Mouse (Mus musculus) liver, embryonic 13.5 days (tissue): ENCODE measurements around the gene Camta1. TPM values are rescaled to one million over a fixed set of nuclear protein-coding genes. Genes with fewer than 3 reads are reported as not detected.

Source experiments
- ATAC-seq: fragments of 200-750 bp; cut with Nextera tagmentation; 2 replicates; pipeline ENCODE4 v1.8.0; 2017; ENCODE audit warnings: low read depth, mild to moderate bottlenecking, moderate number of reproducible peaks, moderate library complexity
- DNase-seq: peaks from one replicate; pipeline ENCODE4 v3.0.0; 2022
- H3K27ac ChIP-seq: fragments of 300-500 bp; sonication (generic); 2 replicates; pipeline ENCODE4 v1.5.1; 2015; ENCODE audit warnings: moderate library complexity, mild to moderate bottlenecking, inconsistent platforms
- H3K27me3 ChIP-seq: fragments of 300-500 bp; sonication (generic); 2 replicates; pipeline ENCODE4 v1.6.1; 2015; ENCODE audit warnings: mild to moderate bottlenecking, inconsistent platforms
- H3K36me3 ChIP-seq: fragments of 300-500 bp; sonication (generic); 2 replicates; pipeline ENCODE4 v1.6.1; 2015; ENCODE audit warnings: mild to moderate bottlenecking, inconsistent platforms
- H3K4me1 ChIP-seq: fragments of 300-500 bp; sonication (generic); replicated peaks from 2 replicates; pipeline ENCODE4 v1.6.1; 2015; ENCODE audit warnings: inconsistent platforms
- H3K4me2 ChIP-seq: fragments of 300-500 bp; sonication (generic); 2 replicates; pipeline ENCODE4 v1.6.1; 2015; ENCODE audit warnings: inconsistent platforms, mild to moderate bottlenecking, moderate library complexity
- H3K4me3 ChIP-seq: fragments of 300-500 bp; sonication (generic); replicated peaks from 2 replicates; pipeline ENCODE4 v1.5.1; 2015; ENCODE audit warnings: mild to moderate bottlenecking, inconsistent platforms
- H3K9ac ChIP-seq: fragments of 300-500 bp; sonication (generic); 2 replicates; pipeline ENCODE4 v1.6.1; 2015; ENCODE audit warnings: mild to moderate bottlenecking, inconsistent platforms
- H3K9me3 ChIP-seq: fragments of 300-500 bp; sonication (generic); replicated peaks from 2 replicates; pipeline ENCODE4 v1.6.1; 2016; ENCODE audit warnings: inconsistent platforms
- WGBS: fragments of 180-500 bp; shearing (Covaris S2); methylation state at CpG from one replicate; pipeline ENCODE4 v1.1.7; 2015; ENCODE audit not compliant: insufficient replicate concordance; 5-methylcytosine and 5-hydroxymethylcytosine counted together
- polyA plus RNA-seq: library from polyadenylated mRNA; unstranded; fragments of >200 nt; fragmentation: Nextera tagmentation; extraction: Ambion mirVana; gene quantifications from 2 replicates; pipeline ENCODE4 v1.2.1, GENCODE M21; 2015

Gene Camta1
- polyA plus RNA-seq, 1 experiment from 2014 or later: 43.6 TPM

DNA sequence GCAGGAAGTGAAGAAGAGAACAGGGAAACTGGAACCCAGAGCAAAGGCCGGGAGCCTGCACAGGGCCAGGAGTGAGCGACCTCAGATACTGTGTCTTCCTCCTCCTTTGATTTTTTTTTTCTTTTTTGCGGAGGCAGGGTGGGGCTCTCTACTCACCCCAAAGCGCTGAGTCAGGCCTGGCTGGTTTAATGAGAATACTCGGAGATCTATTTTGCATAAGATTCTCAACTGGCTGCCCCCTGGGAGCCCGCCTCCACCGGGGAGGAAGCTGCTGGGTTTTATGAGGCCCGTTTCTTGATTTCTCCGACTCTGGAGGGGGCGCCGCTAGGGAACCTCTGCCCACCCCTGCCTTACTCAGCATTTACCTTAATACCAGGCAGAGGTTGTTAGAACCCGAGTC, 618.9 kb downstream of the Camta1 start:
- Histone ChIP-seq H3K9ac (no peak overlapping the region), H3K36me3 (no peaks in the 10 kb centered on the region), H3K9me3 (peaks cover 6% of the 10 kb centered on the region; the same call in 1 of the 2 replicates), H3K27me3 (no peaks in the 10 kb centered on the region), H3K4me2 (no peak overlapping the region), H3K4me3 (no peak overlapping the region), H3K27ac (no peak overlapping the region), H3K4me1 (no peaks in the 10 kb centered on the region)
- WGBS: 20% methylated on average over 12 of the region's 12 CpGs
- ATAC-seq (no peak), DNase-seq (no peak)

DNA sequence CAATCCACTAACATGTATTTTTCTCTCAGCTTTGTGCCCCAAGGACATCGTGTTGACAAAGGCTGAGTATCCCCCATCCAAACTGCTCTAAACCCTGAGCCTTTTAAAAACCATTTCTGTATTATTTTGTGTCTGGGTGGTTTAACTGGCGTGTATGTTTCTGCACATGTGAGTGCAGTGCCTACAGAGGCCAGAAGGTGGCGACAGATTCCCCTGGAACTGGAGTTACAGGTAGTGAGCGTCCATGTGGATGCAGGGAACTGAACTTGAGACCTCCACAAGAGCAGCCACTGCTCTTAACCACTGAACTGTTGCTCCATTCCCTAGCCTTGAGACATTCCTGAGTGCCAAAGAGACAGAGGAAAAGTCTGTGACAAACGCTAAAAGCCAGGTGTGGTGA, 621.2 kb downstream of the Camta1 start:
- H3K27ac ChIP-seq: no peak overlapping the region
- 56% methylated on average over 5 of the region's 5 CpGs for WGBS
- no peak overlapping the region for H3K9ac ChIP-seq
- H3K4me1 ChIP-seq: no peaks in the 10 kb centered on the region
- no peaks in the 10 kb centered on the region for H3K36me3 ChIP-seq
- H3K27me3 ChIP-seq: no peaks in the 10 kb centered on the region
- no peak overlapping the region for H3K4me2 ChIP-seq
- H3K4me3 ChIP-seq: no peak overlapping the region
- ATAC-seq (no peak), DNase-seq (no peak)
- peaks cover 11% of the 10 kb centered on the region; the same call in 1 of the 2 replicates for H3K9me3 ChIP-seq

DNA sequence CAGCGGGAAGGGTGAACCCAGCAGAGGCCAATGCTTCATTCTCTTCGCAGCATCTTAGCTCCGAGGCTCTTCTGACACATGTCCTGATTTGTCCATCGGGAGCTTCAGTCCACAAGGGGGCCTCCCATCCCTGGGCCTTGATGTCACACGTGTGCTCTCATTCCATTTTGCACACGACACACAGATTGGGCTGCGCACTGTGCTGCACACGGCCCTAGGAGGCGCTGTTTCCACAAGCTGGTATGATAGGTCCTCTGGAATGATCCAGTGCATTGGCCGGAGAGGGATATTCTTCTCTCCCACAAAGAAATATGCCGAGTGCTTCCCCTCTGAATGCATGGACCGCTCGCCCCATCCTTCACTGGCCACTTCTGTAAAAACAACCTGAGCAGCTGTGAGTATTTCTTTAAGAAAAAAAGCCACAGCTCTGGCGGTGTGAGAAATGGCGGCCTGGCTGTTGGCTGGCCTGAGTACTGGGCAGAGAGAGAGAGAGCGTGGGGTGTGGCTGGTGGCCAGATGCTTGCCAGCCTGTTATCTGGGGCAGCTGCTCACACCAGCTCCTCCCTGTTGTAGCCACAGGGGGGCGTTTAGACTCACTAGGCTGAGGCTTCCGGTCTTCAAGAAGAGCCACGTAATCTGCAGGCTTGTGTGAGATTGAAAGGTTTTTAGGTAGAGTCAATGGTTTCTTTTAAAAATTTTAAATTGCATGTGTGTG, 622.5 kb downstream of the Camta1 start:
- Histone ChIP-seq H3K27me3 (no peaks in the 10 kb centered on the region), H3K9ac (no peak overlapping the region), H3K9me3 (peaks cover 11% of the 10 kb centered on the region; the same call in 1 of the 2 replicates), H3K27ac (no peak overlapping the region), H3K4me3 (no peak overlapping the region), H3K4me2 (no peak overlapping the region), H3K4me1 (no peaks in the 10 kb centered on the region), H3K36me3 (no peaks in the 10 kb centered on the region)
- WGBS: 72% methylated on average over 19 of the region's 19 CpGs
- DNase-seq: no peak
- ATAC-seq: no peak

DNA sequence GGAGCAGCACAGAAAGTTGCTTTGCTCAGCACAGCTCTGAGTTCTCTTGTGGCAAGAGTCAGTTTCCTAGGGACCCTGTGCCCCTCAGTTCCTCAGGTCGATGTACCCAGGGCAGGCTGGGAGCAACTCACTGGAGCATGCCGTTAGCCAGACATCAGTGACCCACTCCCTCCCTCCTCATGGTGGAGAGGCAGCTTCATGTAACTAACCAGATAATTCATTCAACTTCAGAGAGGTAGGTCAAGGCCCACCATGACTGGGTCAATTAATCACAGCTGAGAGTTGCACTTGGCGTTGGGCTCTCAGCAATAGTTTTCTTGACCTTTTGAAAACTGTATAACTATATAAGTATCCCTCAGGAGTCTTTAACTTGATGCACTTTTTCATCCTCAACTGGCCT, 624.2 kb downstream of the Camta1 start:
- DNase-seq (no peak), ATAC-seq (no peak)
- Histone ChIP-seq H3K4me3 (no peak overlapping the region), H3K9ac (no peak overlapping the region), H3K4me1 (no peaks in the 10 kb centered on the region), H3K9me3 (peaks cover 11% of the 10 kb centered on the region; the same call in 1 of the 2 replicates), H3K27me3 (no peaks in the 10 kb centered on the region), H3K4me2 (no peak overlapping the region), H3K36me3 (no peaks in the 10 kb centered on the region), H3K27ac (no peak overlapping the region)
- 62% methylated on average over 3 of the region's 3 CpGs for WGBS

DNA sequence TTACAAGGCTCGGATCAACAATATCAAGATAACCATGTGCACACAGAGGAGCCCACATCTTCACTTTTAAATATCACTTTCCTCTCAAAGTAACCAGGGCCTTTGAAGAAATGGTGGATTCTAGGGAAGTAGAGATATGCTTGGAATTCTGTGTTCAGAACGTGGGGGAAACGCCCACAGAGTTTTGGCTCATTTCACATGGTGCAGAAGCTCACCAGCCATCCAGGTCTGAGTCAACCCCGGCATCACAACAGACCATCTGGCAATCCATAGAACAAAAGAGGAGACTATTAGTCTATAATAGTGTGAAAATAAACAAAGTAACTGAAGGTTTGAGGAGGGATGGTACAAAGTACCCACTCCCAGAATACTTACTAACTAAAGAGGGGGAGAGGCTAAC, 626.7 kb downstream of the Camta1 start:
- no peaks in the 10 kb centered on the region for H3K4me1 ChIP-seq
- no peak overlapping the region for H3K4me3 ChIP-seq
- H3K36me3 ChIP-seq: no peaks in the 10 kb centered on the region
- H3K27ac ChIP-seq: no peak overlapping the region
- WGBS: 65% methylated on average over 4 of the region's 4 CpGs
- no peak for ATAC-seq
- H3K9ac ChIP-seq: no peak overlapping the region
- DNase-seq: no peak
- H3K27me3 ChIP-seq: no peaks in the 10 kb centered on the region
- H3K9me3 ChIP-seq: peaks cover 5% of the 10 kb centered on the region; the same call in 1 of the 2 replicates
- no peak overlapping the region for H3K4me2 ChIP-seq

DNA sequence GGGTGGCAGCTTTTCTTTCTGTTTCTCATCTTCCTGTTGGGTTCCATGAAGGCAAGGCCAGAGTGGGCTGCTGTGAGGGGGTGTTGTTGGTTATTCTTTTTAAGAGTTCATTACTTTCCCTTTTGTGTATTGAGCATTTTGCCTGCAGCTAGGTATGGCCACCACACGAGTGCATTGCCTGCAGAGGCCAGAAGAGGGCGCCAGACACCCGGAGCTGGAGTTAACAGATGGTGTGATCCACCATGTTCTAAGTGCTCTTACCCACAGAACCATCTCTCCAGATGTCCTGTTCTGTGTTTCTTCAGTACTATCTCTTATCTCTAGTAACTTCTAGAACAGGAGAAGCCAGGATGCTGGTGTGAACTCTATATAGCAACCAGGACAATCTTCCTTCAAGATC, 629.6 kb downstream of the Camta1 start:
- Histone ChIP-seq H3K9ac (no peak overlapping the region), H3K27ac (no peak overlapping the region), H3K36me3 (no peaks in the 10 kb centered on the region), H3K4me1 (no peaks in the 10 kb centered on the region), H3K27me3 (no peaks in the 10 kb centered on the region), H3K4me2 (no peak overlapping the region), H3K4me3 (no peak overlapping the region), H3K9me3 (no peaks in the 10 kb centered on the region)
- ATAC-seq (no peak), DNase-seq (no peak)
- WGBS: 49% methylated on average over 3 of the region's 3 CpGs

DNA sequence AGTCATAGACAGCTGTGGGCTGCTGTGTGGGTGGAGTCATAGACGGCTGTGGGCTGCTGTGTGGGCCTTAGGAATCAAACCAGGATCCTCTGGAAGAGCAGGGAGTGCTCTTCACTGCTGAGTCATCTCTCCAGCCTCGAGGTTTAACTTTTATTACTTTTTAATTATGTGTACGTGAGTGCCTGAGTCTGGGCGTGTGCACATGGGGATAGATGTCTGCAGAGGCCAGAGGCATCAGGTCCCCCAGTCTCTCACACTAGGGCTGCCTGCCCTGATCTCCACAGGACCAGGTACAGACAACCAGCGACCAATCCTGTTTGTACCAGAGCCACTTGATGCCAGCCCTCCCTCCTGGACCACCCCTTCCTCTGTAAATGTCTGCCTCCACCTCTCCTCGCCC, 632.6 kb downstream of the Camta1 start:
- no peaks in the 10 kb centered on the region for H3K27me3 ChIP-seq
- no peak for DNase-seq
- 0 out of 2 replicates have a peak, but pooled peaks cover 7% of the 10 kb centered on the region for H3K4me1 ChIP-seq
- H3K36me3 ChIP-seq: no peaks in the 10 kb centered on the region
- H3K4me2 ChIP-seq: no peak overlapping the region
- no peak overlapping the region for H3K9ac ChIP-seq
- no peaks in the 10 kb centered on the region for H3K9me3 ChIP-seq
- no peak overlapping the region for H3K27ac ChIP-seq
- ATAC-seq: no peak
- no peak overlapping the region for H3K4me3 ChIP-seq
- 46% methylated on average over 6 of the region's 6 CpGs for WGBS

DNA sequence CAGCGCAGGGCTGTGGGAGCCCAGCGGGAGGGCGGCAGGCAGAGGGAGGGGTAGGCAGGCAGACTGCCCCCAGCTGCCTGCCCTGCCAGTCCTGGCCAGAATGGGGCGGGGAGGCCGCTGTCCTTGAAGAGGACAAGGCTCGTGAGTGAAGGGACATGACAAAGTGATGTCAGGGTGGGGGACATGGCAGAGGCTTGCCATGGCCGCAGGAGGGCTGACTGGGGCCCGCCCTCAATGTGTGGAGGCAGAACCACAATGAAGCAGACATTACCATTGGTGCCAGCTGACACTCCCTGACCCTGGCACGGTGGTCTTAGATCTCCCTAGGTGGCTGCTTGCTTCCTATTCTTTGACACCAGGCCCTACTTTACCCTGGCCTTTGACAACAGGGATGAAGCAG, 635.2 kb downstream of the Camta1 start:
- H3K27ac ChIP-seq: no peak overlapping the region
- H3K9ac ChIP-seq: no peak overlapping the region
- 46% methylated on average over 9 of the region's 9 CpGs for WGBS
- ATAC-seq (no peak), DNase-seq (no peak)
- H3K4me3 ChIP-seq: no peak overlapping the region
- H3K4me1 ChIP-seq: 0 out of 2 replicates have a peak, but pooled peaks cover 7% of the 10 kb centered on the region
- no peaks in the 10 kb centered on the region for H3K27me3 ChIP-seq
- no peaks in the 10 kb centered on the region for H3K9me3 ChIP-seq
- H3K4me2 ChIP-seq: no peak overlapping the region
- no peaks in the 10 kb centered on the region for H3K36me3 ChIP-seq

DNA sequence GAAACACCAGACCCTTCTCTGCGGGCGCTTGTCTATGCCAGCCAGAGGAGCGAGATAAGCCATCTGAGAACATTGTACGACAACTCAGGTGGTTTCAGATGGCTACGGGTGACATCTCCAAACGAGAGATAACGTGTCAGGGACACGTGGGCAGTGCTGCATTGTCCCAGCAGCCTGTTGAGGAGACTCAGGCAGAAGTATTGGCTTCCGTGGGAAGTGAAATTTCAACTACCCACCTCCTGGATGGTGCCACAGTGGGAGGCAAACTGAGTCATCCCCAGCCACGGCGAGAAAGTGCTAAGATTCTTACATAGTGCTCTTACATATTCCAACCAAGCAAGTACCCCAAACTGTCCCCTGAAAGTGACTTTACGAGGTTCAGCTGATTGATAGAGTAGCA, 637.7 kb downstream of the Camta1 start:
- no peak for ATAC-seq
- Histone ChIP-seq H3K4me3 (no peak overlapping the region), H3K9ac (no peak overlapping the region), H3K27ac (no peak overlapping the region), H3K4me2 (no peak overlapping the region), H3K27me3 (no peaks in the 10 kb centered on the region), H3K9me3 (no peaks in the 10 kb centered on the region), H3K36me3 (no peaks in the 10 kb centered on the region), H3K4me1 (peaks cover 12% of the 10 kb centered on the region; the same call in 1 of the 2 replicates)
- no peak for DNase-seq
- WGBS: 56% methylated on average over 12 of the region's 12 CpGs

DNA sequence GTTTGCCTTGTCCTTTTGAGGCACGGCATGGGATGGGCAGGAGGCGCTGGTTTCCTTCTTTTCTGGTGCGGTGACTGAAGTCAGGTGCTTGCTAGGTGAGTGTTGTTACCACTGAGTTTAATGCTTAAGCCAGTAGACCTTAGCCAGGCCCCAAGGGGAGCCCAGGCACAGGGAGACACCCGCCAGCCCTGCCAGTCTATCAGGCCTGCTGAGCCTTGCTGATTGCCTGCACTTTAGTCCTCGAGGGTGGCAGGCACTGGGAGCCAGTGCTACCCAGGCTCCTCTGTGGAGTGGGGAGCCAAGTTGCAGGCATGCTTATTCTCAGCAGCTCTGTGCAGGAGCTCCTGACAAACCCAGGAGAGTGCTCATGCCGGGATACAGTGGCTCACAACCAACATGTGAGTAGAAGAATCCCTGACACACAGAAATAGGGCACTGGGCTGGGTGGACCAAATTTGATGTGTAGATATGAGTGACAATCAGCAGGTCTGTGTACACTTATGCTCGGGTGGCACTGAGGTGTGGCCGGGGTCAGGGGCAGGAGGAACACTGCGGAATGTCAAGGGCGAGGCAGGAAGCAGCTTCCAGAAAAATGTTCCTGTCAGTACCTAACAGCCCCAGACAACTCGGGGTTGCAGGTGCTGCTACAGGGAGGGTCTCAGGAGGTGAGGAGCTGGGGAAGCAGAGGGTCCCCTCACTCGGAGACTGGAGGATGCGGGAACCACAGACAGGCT, 638.2 kb downstream of the Camta1 start:
- H3K9me3 ChIP-seq: no peaks in the 10 kb centered on the region
- H3K27ac ChIP-seq: no peak overlapping the region
- H3K4me3 ChIP-seq: no peak overlapping the region
- peaks cover 14% of the 10 kb centered on the region; the same call in 1 of the 2 replicates for H3K4me1 ChIP-seq
- no peaks in the 10 kb centered on the region for H3K27me3 ChIP-seq
- H3K9ac ChIP-seq: no peak overlapping the region
- no peak overlapping the region for H3K4me2 ChIP-seq
- 54% methylated on average over 13 of the region's 13 CpGs for WGBS
- ATAC-seq (no peak), DNase-seq (no peak)
- no peaks in the 10 kb centered on the region for H3K36me3 ChIP-seq

DNA sequence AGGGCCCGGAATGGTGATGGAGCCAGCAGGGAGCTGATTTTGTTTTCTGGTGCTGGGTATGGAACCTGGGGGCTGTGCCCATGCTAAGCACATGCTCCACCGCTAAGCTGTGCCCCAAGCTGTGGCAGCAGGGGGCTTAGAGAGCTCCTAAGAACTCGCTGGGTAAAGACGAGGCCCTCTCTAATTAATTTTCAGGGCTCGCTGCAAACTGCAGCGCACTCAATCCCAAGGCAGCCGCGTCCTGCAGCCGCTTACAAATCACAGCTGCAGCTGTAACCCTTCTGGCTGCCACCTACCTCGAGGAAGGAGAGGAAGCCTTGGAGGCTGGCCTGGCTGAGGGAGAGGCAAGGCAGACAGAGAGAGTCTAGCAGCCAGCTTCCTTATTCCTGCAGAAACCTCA, 639.0 kb downstream of the Camta1 start:
- no peak for DNase-seq

More for the DNA sequence above, 639.0 kb downstream of the Camta1 start:
- ATAC-seq: no peak
- H3K4me1 ChIP-seq: peaks cover 15% of the 10 kb centered on the region; the same call in 1 of the 2 replicates
- no peak overlapping the region for H3K4me2 ChIP-seq
- H3K9ac ChIP-seq: no peak overlapping the region
- no peaks in the 10 kb centered on the region for H3K9me3 ChIP-seq
- no peak overlapping the region for H3K27ac ChIP-seq
- 45% methylated on average over 10 of the region's 10 CpGs for WGBS
- no peak overlapping the region for H3K4me3 ChIP-seq
- H3K27me3 ChIP-seq: no peaks in the 10 kb centered on the region
- H3K36me3 ChIP-seq: no peaks in the 10 kb centered on the region
